Mouse (Mus musculus): ENCODE data around the gene Ell. TPM values are rescaled to one million over a fixed set of nuclear protein-coding genes. Genes with fewer than 3 reads are reported as not detected.

Ell gene
- polyA plus RNA-seq, 1 experiment, result 17.8 TPM

GRCm38 (mm10) chr8:70597417-70598272, 58.4 kb downstream of the Ell start:
- H3K27ac ChIP-seq (ENCODE audit: control insufficient read depth, insufficient read depth, low read depth, low read length, poor library complexity), result no peak overlapping the region
- 95% methylated on average over 68 of the region's 68 CpGs for WGBS
- TF ChIP-seq CTCF (IDR thresholded peaks at IDR 0.05; ENCODE audit: control insufficient read depth, insufficient read depth, low read length) (no peak), POLR2A (IDR thresholded peaks at IDR 0.05; ENCODE audit: borderline replicate concordance, control insufficient read depth, low read depth, low read length) (no peak)
- H3K4me1 ChIP-seq (ENCODE audit: control insufficient read depth, insufficient read depth, low read length), result peaks cover 4% of the 10 kb centered on the region
- no peak overlapping the region for H3K4me3 ChIP-seq (replicated peaks; ENCODE audit: control insufficient read depth, low read depth, low read length)

DNA sequence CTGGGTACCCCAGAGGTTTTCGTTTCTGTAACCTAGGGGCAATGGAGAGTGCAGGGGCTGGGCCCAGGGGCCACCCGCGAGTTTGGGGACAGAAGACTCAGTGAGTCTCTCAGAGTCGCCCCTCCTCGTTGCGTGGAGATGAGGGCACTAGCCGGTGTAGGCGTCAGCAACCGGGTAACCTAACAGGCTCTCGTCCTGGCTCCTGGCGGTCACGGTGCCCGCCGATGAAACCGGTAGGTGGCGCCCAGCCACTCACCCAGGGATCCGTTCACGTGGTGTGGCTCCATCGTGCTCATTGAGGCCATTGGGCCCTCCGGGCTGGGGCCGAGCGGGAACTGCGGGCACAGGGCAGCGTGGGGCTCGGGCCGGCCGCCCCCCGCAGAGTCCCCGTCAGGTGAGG, 59.0 kb downstream of the Ell start:
- 77% methylated on average over 29 of the region's 29 CpGs for WGBS
- H3K27ac ChIP-seq (ENCODE audit: control insufficient read depth, insufficient read depth, low read depth, low read length, poor library complexity), result no peak overlapping the region
- no peak overlapping the region for H3K4me3 ChIP-seq (replicated peaks; ENCODE audit: control insufficient read depth, low read depth, low read length)
- TF ChIP-seq POLR2A (IDR thresholded peaks at IDR 0.05; ENCODE audit: borderline replicate concordance, control insufficient read depth, low read depth, low read length) (no peak), CTCF (IDR thresholded peaks at IDR 0.05; ENCODE audit: control insufficient read depth, insufficient read depth, low read length) (peak; percentile 31; the same call in 1 of the 2 replicates)
- H3K4me1 ChIP-seq (ENCODE audit: control insufficient read depth, insufficient read depth, low read length), result peaks cover 4% of the 10 kb centered on the region

- no peak overlapping the region for H3K27ac ChIP-seq (ENCODE audit: control insufficient read depth, insufficient read depth, low read depth, low read length, poor library complexity)
- peaks cover 4% of the 10 kb centered on the region for H3K4me1 ChIP-seq (ENCODE audit: control insufficient read depth, insufficient read depth, low read length)
- TF ChIP-seq CTCF (IDR thresholded peaks at IDR 0.05; ENCODE audit: control insufficient read depth, insufficient read depth, low read length) (no peak), POLR2A (IDR thresholded peaks at IDR 0.05; ENCODE audit: borderline replicate concordance, control insufficient read depth, low read depth, low read length) (no peak)
- no peak overlapping the region for H3K4me3 ChIP-seq (replicated peaks; ENCODE audit: control insufficient read depth, low read depth, low read length)
- WGBS, result 93% methylated on average over 10 of the region's 10 CpGs
These were observed 59.5 kb downstream of the Ell start for GRCm38 (mm10) chr8:70598722-70599121.

GRCm38 (mm10) chr8:70599507-70600290, 60.4 kb downstream of the Ell start:
- no peak for TF ChIP-seq CTCF (IDR thresholded peaks at IDR 0.05; ENCODE audit: control insufficient read depth, insufficient read depth, low read length)
- TF ChIP-seq POLR2A (IDR thresholded peaks at IDR 0.05; ENCODE audit: borderline replicate concordance, control insufficient read depth, low read depth, low read length), result no peak
- no peak overlapping the region for H3K27ac ChIP-seq (ENCODE audit: control insufficient read depth, insufficient read depth, low read depth, low read length, poor library complexity)
- no peak overlapping the region for H3K4me3 ChIP-seq (replicated peaks; ENCODE audit: control insufficient read depth, low read depth, low read length)
- peaks cover 4% of the 10 kb centered on the region for H3K4me1 ChIP-seq (ENCODE audit: control insufficient read depth, insufficient read depth, low read length)
- WGBS, result 87% methylated on average over 12 of the region's 12 CpGs

DNA sequence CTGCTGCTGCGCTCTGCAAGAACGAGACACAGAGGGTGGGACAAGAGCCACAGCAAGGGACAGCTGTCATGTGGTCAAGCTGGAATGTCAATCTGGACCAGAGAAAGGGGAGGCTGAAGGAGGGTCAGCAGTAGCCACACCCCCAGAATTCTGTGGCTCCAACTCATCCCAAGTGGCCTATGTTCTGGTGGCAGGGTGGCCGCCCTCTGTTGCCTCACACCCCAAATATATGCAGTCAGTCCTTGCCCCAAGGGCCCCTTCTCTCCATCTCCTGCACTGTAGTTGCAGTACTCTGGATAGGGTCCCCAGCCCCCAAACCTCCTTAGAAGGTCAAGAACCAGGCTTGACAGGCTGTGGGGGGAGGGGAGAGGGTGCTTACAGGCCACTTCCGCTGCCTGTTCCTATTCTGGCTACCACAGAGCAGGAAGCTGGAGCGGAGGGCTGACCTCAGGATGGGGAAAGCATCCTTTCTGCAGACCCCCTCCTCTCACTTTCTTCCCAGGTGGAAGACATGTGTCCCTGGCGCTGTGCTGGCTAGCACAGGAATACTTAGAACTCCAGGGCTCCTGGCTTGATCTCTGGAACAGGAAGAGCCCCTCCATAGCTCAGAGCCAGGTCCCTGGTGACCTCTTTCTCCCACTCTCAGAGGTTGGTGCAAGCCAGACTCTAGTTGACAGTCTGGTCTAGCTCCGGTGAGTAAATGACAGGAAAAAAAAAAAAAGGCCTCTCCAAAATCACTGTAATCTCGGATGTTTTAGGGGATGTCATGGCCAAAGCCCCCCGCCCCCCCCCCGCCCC, 61.4 kb downstream of the Ell start:
- no peak for TF ChIP-seq CTCF (IDR thresholded peaks at IDR 0.05; ENCODE audit: control insufficient read depth, insufficient read depth, low read length)
- no peak for TF ChIP-seq POLR2A (IDR thresholded peaks at IDR 0.05; ENCODE audit: borderline replicate concordance, control insufficient read depth, low read depth, low read length)
- Histone ChIP-seq H3K27ac (ENCODE audit: control insufficient read depth, insufficient read depth, low read depth, low read length, poor library complexity) (peak overlapping the region; percentile 76), H3K4me3 (replicated peaks; ENCODE audit: control insufficient read depth, low read depth, low read length) (peak overlapping the region; percentile 5), H3K4me1 (ENCODE audit: control insufficient read depth, insufficient read depth, low read length) (peaks cover 3% of the 10 kb centered on the region)
- WGBS, result 32% methylated on average over 10 of the region's 10 CpGs

- Histone ChIP-seq H3K4me3 (replicated peaks; ENCODE audit: control insufficient read depth, low read depth, low read length) (no peak overlapping the region), H3K4me1 (ENCODE audit: control insufficient read depth, insufficient read depth, low read length) (peaks cover 3% of the 10 kb centered on the region), H3K27ac (ENCODE audit: control insufficient read depth, insufficient read depth, low read depth, low read length, poor library complexity) (peak overlapping the region; percentile 56)
- TF ChIP-seq POLR2A (IDR thresholded peaks at IDR 0.05; ENCODE audit: borderline replicate concordance, control insufficient read depth, low read depth, low read length), result no peak
- no peak for TF ChIP-seq CTCF (IDR thresholded peaks at IDR 0.05; ENCODE audit: control insufficient read depth, insufficient read depth, low read length)
- WGBS, result 6% methylated on average over 26 of the region's 26 CpGs
These were observed 62.0 kb downstream of the Ell start for GRCm38 (mm10) chr8:70601271-70601649.

DNA sequence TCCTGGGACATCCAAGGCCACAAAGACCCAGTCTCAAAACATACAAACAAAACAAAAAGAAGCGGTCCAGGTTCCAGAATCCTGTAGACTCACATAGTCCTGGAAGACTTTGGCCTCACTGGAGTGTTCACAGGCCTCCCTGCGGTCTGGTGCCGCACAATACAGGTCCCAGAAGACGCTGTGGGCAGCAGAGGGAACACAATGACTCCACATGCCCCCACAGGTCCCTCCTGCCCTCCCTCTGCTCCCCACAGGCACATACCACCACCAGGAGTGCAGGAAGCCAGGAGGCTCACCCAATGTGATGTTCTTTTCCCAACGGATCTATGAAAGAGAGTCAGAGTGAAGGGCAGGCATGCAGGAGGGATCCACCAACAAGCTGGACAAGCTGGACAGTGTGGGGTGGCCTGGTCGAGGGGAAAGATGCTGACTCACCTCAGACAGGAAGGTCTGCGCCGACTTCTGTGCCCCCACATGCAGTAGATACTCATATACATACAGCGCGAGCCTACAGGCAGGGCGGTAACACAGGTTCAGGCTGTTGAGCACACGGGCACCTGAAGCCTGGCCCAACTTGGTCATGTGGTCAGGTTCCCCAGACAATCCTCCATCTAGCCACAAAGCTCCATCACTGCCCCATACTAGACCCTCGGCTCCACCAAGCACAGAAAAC, 63.0 kb downstream of the Ell start:
- TF ChIP-seq CTCF (IDR thresholded peaks at IDR 0.05; ENCODE audit: control insufficient read depth, insufficient read depth, low read length) (no peak), POLR2A (IDR thresholded peaks at IDR 0.05; ENCODE audit: borderline replicate concordance, control insufficient read depth, low read depth, low read length) (0 out of 2 replicates have a peak, but pooled peaks have one; percentile 20)
- WGBS, result 78% methylated on average over 13 of the region's 13 CpGs
- H3K27ac ChIP-seq (ENCODE audit: control insufficient read depth, insufficient read depth, low read depth, low read length, poor library complexity), result no peak overlapping the region; the same call in 1 of the 2 replicates
- peaks cover 3% of the 10 kb centered on the region for H3K4me1 ChIP-seq (ENCODE audit: control insufficient read depth, insufficient read depth, low read length)
- no peak overlapping the region for H3K4me3 ChIP-seq (replicated peaks; ENCODE audit: control insufficient read depth, low read depth, low read length)

Data from bone marrow, adult 2 months (tissue).